In the genomic region with DNA sequence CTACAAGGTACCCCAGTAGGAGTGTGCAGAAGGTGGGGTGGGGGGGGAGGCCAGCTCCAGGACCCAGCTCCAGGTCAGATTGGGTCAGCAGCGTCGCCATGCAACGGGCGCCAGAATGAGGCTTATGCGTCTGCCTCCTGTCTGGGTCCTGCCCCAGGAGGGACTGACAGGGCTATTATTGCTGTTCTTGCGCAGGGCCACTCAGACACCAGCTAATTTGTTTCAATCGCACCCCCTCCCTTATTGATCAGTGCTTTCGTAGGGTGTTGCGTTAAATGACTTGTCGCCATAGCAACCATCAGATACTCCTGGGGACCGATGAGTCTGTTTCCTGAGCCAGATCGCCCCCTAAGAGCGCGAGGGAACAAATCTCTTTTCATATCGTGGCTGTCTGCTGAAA, we compare ENCODE assay signal across 12 mouse cellular contexts.
A peak's percentile ranks its signal among the peaks of the same experiment; 100 is the strongest.
DNase-seq lines count a peak whose midpoint lies in the region; ATAC-seq and TF ChIP-seq lines count a peak whose summit lies in the region.
"Had no signal": no experiment of that assay in that cellular context is flagged by ENCODE, and none has a peak within 500 bp of the region (broad histone marks: within the 10 kb centered on the region; RNA-seq: fewer than 3 reads in every experiment).

No protein-coding gene starts in this region.

- peak; percentile 29; the same call in 1 of the 2 replicates for TF ChIP-seq CTCF in midbrain, postnatal 0 days (IDR thresholded peaks at IDR 0.05)
- no peak for TF ChIP-seq CTCF in cerebellum, adult 2 months (IDR thresholded peaks at IDR 0.05; ENCODE audit: borderline replicate concordance, insufficient read depth, low read depth, low read length)

- no peaks in the 10 kb centered on the region for H3K9me3 ChIP-seq in hindbrain, embryonic 15.5 days
- no peaks in the 10 kb centered on the region for H3K9me3 ChIP-seq in midbrain, postnatal 0 days (ENCODE audit: low read length)
- H3K9me3 ChIP-seq: embryonic facial prominence, embryonic 15.5 days; heart, embryonic 13.5 days had no signal

- H3K9ac ChIP-seq in hindbrain, embryonic 15.5 days, result no peak overlapping the region
- no peak overlapping the region for H3K9ac ChIP-seq in midbrain, postnatal 0 days (replicated peaks; ENCODE audit: low read length, poor library complexity, severe bottlenecking)
- H3K9ac ChIP-seq: embryonic facial prominence, embryonic 15.5 days; heart, embryonic 13.5 days had no signal

- no peak overlapping the region for H3K27ac ChIP-seq in hindbrain, embryonic 15.5 days (replicated peaks)
- H3K27ac ChIP-seq in midbrain, postnatal 0 days (ENCODE audit: low read depth, low read length), result no peak overlapping the region
- no peak overlapping the region for H3K27ac ChIP-seq in cerebellum, adult 2 months (ENCODE audit: insufficient read depth, low read length)
- H3K27ac ChIP-seq: embryonic facial prominence, embryonic 15.5 days; heart, embryonic 13.5 days; kidney, postnatal 0 days had no signal

- peak overlapping the region; percentile 37 for H3K4me2 ChIP-seq in hindbrain, embryonic 15.5 days
- H3K4me2 ChIP-seq in midbrain, postnatal 0 days (ENCODE audit: low read depth, low read length, poor library complexity, severe bottlenecking), result peak overlapping the region; percentile 31
- H3K4me2 ChIP-seq: embryonic facial prominence, embryonic 15.5 days; heart, embryonic 13.5 days had no signal

- peak; percentile 19 for DNase-seq in Muller cell, postnatal 12 days (ENCODE audit: inconsistent ontology term)
- peak; percentile 58 for DNase-seq in embryo, embryonic 11 days
- DNase-seq in midbrain, postnatal 0 days (ENCODE audit: low spot score), result peak; percentile 59
- DNase-seq in thymus, postnatal 4 days, result no peak
- DNase-seq in cerebellum, adult 2 months, result no peak
- DNase-seq in B cell, adult 2 months, result no peak

- no peak for ATAC-seq in hindbrain, embryonic 15.5 days (ENCODE audit: low FRiP score, low read depth)
- ATAC-seq in midbrain, postnatal 0 days (ENCODE audit: low FRiP score), result no peak
- ATAC-seq: lung, postnatal 0 days; Patski had no signal

- 3% methylated on average over 15 of the region's 15 CpGs for WGBS in hindbrain, embryonic 15.5 days
- WGBS in midbrain, postnatal 0 days, result 3% methylated on average over 15 of the region's 15 CpGs
- WGBS in cerebellum, adult 2 months, result 3% methylated on average over 15 of the region's 15 CpGs

- TF ChIP-seq POLR2A in cerebellum, adult 2 months (IDR thresholded peaks at IDR 0.05; ENCODE audit: borderline replicate concordance, insufficient read depth, low read length), result no peak

- H3K4me1 ChIP-seq in hindbrain, embryonic 15.5 days (replicated peaks), result peaks cover 40% of the 10 kb centered on the region
- no peaks in the 10 kb centered on the region for H3K4me1 ChIP-seq in midbrain, postnatal 0 days (ENCODE audit: insufficient read depth, low read length)
- no peaks in the 10 kb centered on the region for H3K4me1 ChIP-seq in cerebellum, adult 2 months (ENCODE audit: control insufficient read depth, insufficient read depth, low read length)

- H3K4me3 ChIP-seq in hindbrain, embryonic 15.5 days, result no peak overlapping the region
- no peak overlapping the region for H3K4me3 ChIP-seq in midbrain, postnatal 0 days (ENCODE audit: low read depth, low read length)
- H3K4me3 ChIP-seq in cerebellum, adult 2 months (replicated peaks; ENCODE audit: insufficient read depth, low read depth, low read length), result no peak overlapping the region
- H3K4me3 ChIP-seq: embryonic facial prominence, embryonic 15.5 days; heart, embryonic 13.5 days had no signal

- H3K36me3 ChIP-seq in hindbrain, embryonic 15.5 days, result no peaks in the 10 kb centered on the region
- H3K36me3 ChIP-seq in midbrain, postnatal 0 days (ENCODE audit: insufficient read depth, low read length), result no peaks in the 10 kb centered on the region
- H3K36me3 ChIP-seq: embryonic facial prominence, embryonic 15.5 days; heart, embryonic 13.5 days had no signal

- peaks cover 19% of the 10 kb centered on the region; the same call in 1 of the 2 replicates for H3K27me3 ChIP-seq in hindbrain, embryonic 15.5 days
- H3K27me3 ChIP-seq in midbrain, postnatal 0 days (ENCODE audit: insufficient read depth, low read length), result peaks cover 12% of the 10 kb centered on the region
- H3K27me3 ChIP-seq in cerebellum, adult 2 months (ENCODE audit: control insufficient read depth, insufficient read depth, low read length), result no peaks in the 10 kb centered on the region; the same call in 1 of the 2 replicates

Comparison
In these comparisons a context has a peak if more than half of its experiments do, and no peak if none do; other contexts are left out.
1. DNase-seq: peak in Muller cell, postnatal 12 days (single experiment), embryo, embryonic 11 days (single experiment) and midbrain, postnatal 0 days (single experiment); none in thymus, postnatal 4 days (single experiment), cerebellum, adult 2 months (0 of 2) and B cell, adult 2 months (0 of 2).